Mouse (Mus musculus) heart, embryonic 14.5 days (tissue): ENCODE measurements around the gene 1110008P14Rik. TPM values are rescaled to one million over a fixed set of nuclear protein-coding genes. Genes with fewer than 3 reads are reported as not detected.

Experiments
- ATAC-seq: fragments of 200-750 bp; cut with Nextera tagmentation; 2 replicates; pipeline ENCODE4 v1.8.0; 2017; ENCODE audit warnings: low read depth, moderate TSS enrichment; ENCODE audit not compliant: insufficient number of reproducible peaks, insufficient read depth, low FRiP score
- H3K27ac ChIP-seq, 2 experiments: fragments of 200-500 bp in 1 of 2; fragments of 300-500 bp in 1 of 2; sonication (generic) in 1 of 2; replicated peaks in 1 of 2; 2 replicates each; pipeline ENCODE4 v1.5.1; 2012 to 2014; ENCODE audit warnings: low read depth in 2 of 2, low read length in 2 of 2, control low read depth in 1 of 2, mild to moderate bottlenecking in 1 of 2, mixed read lengths in 1 of 2; ENCODE audit not compliant: control insufficient read depth in 1 of 2, insufficient read depth in 1 of 2
- H3K27me3 ChIP-seq: fragments of 300-500 bp; sonication (generic); 2 replicates; pipeline ENCODE4 v1.6.1; 2014; ENCODE audit warnings: mild to moderate bottlenecking, low read length, control low read depth; ENCODE audit not compliant: control insufficient read depth, insufficient read depth
- H3K36me3 ChIP-seq: fragments of 300-500 bp; sonication (generic); 2 replicates; pipeline ENCODE4 v1.6.1; 2014; ENCODE audit warnings: mild to moderate bottlenecking, control low read depth, low read length, mixed read lengths; ENCODE audit not compliant: control insufficient read depth, insufficient read depth
- H3K4me1 ChIP-seq, 2 experiments: fragments of 200-500 bp in 1 of 2; fragments of 300-500 bp in 1 of 2; sonication (generic) in 1 of 2; 2 replicates each; pipeline ENCODE4 v1.6.1; 2012 to 2014; ENCODE audit warnings: low read length in 2 of 2, control low read depth in 1 of 2, mixed read lengths in 1 of 2; ENCODE audit not compliant: control insufficient read depth in 2 of 2, insufficient read depth in 2 of 2
- H3K4me2 ChIP-seq: fragments of 300-500 bp; sonication (generic); 2 replicates; pipeline ENCODE4 v1.6.1; 2014; ENCODE audit warnings: mild to moderate bottlenecking, low read length
- H3K4me3 ChIP-seq, 2 experiments: fragments of 200-500 bp in 1 of 2; fragments of 300-500 bp in 1 of 2; sonication (generic) in 1 of 2; 2 replicates each; pipeline ENCODE4 v1.5.1; 2012 to 2014; ENCODE audit warnings: low read length in 2 of 2, mild to moderate bottlenecking in 2 of 2, control low read depth in 1 of 2, low read depth in 1 of 2, moderate library complexity in 1 of 2; ENCODE audit not compliant: control insufficient read depth in 1 of 2, insufficient read depth in 1 of 2
- H3K9ac ChIP-seq: fragments of 300-500 bp; sonication (generic); 2 replicates; pipeline ENCODE4 v1.6.1; 2014; ENCODE audit warnings: mild to moderate bottlenecking, low read length
- H3K9me3 ChIP-seq: fragments of 300-500 bp; sonication (generic); 2 replicates; pipeline ENCODE4 v1.6.1; 2016; ENCODE audit warnings: low read length, control low read depth; ENCODE audit not compliant: control insufficient read depth
- WGBS: fragments of 180-500 bp; shearing (Covaris S2); extraction: QIAGEN DNeasy Blood & Tissue Kit; methylation state at CpG from one replicate; pipeline ENCODE4 v1.1.7; 2014; 5-methylcytosine and 5-hydroxymethylcytosine counted together
- polyA plus RNA-seq: library from polyadenylated mRNA; unstranded; fragments of >200 nt; fragmentation: Nextera tagmentation; extraction: Ambion mirVana; gene quantifications from 2 replicates; pipeline ENCODE4 v1.2.1, GENCODE M21; 2014

The 1110008P14Rik gene
- polyA plus RNA-seq, 1 experiment from 2014 or later, result 64.5 TPM

- Histone ChIP-seq H3K9me3 (no peaks in the 10 kb centered on the region), H3K4me2 (no peak overlapping the region), H3K4me3 (no peak overlapping the region), H3K4me1 (no peaks in the 10 kb centered on the region), H3K27ac (no peak overlapping the region), H3K27me3 (peaks cover 14% of the 10 kb centered on the region), H3K9ac (no peak overlapping the region), H3K36me3 (no peaks in the 10 kb centered on the region)
- ATAC-seq, result no peak
- WGBS, result 31% methylated on average over 26 of the region's 26 CpGs
Measured at GRCm38 (mm10) chr2:32339912-32340642, 41.7 kb downstream of the 1110008P14Rik start.

GRCm38 (mm10) chr2:32335888-32336287 lies 45.9 kb downstream of the 1110008P14Rik start:
- Histone ChIP-seq H3K36me3 (no peaks in the 10 kb centered on the region), H3K27ac (no peak overlapping the region), H3K9ac (no peak overlapping the region), H3K27me3 (peaks cover 28% of the 10 kb centered on the region), H3K4me1 (no peaks in the 10 kb centered on the region), H3K9me3 (no peaks in the 10 kb centered on the region), H3K4me3 (no peak overlapping the region), H3K4me2 (no peak overlapping the region)
- no peak for ATAC-seq
- 40% methylated on average over 15 of the region's 15 CpGs for WGBS

GRCm38 (mm10) chr2:32332159-32332558 lies 49.6 kb downstream of the 1110008P14Rik start:
- H3K27ac ChIP-seq, result no peak overlapping the region
- H3K9me3 ChIP-seq, result no peaks in the 10 kb centered on the region
- H3K9ac ChIP-seq, result no peak overlapping the region
- no peak overlapping the region for H3K4me3 ChIP-seq
- WGBS, result 77% methylated on average over 5 of the region's 5 CpGs
- H3K4me2 ChIP-seq, result no peak overlapping the region
- no peaks in the 10 kb centered on the region for H3K36me3 ChIP-seq
- H3K27me3 ChIP-seq, result peaks cover 21% of the 10 kb centered on the region
- peaks cover 2 to 6% of the 10 kb centered on the region in 2 experiments; a peak in 2 of 4 replicates for H3K4me1 ChIP-seq
- no peak for ATAC-seq

GRCm38 (mm10) chr2:32329531-32329930 lies 52.2 kb downstream of the 1110008P14Rik start:
- ATAC-seq, result no peak
- Histone ChIP-seq H3K4me2 (no peak overlapping the region), H3K36me3 (no peaks in the 10 kb centered on the region), H3K4me3 (no peak overlapping the region), H3K9me3 (no peaks in the 10 kb centered on the region), H3K27me3 (peaks cover 9% of the 10 kb centered on the region; the same call in 1 of the 2 replicates), H3K9ac (no peak overlapping the region), H3K4me1 (peaks cover 4 to 6% of the 10 kb centered on the region in 2 experiments; a peak in 2 of 4 replicates), H3K27ac (peak overlapping the region; percentile 44 to 55; a peak in 3 of 4 replicates)
- 41% methylated on average over 6 of the region's 6 CpGs for WGBS

GRCm38 (mm10) chr2:32328911-32329460 lies 52.8 kb downstream of the 1110008P14Rik start:
- Histone ChIP-seq H3K27me3 (peaks cover 3% of the 10 kb centered on the region; the same call in 1 of the 2 replicates), H3K9me3 (no peaks in the 10 kb centered on the region), H3K4me2 (no peak overlapping the region), H3K9ac (no peak overlapping the region), H3K27ac (peak overlapping the region; percentile 44 to 55; a peak in 2 of 4 replicates), H3K4me1 (peaks cover 4 to 6% of the 10 kb centered on the region in 2 experiments; a peak in 2 of 4 replicates), H3K36me3 (no peaks in the 10 kb centered on the region), H3K4me3 (no peak overlapping the region)
- ATAC-seq, result no peak
- whole genome bisulfite sequencing, result 50% methylated on average over 13 of the region's 13 CpGs

GRCm38 (mm10) chr2:32327200-32327599 lies 54.5 kb downstream of the 1110008P14Rik start:
- Histone ChIP-seq H3K9ac (no peak overlapping the region), H3K27ac (no peak overlapping the region), H3K4me3 (no peak overlapping the region), H3K36me3 (no peaks in the 10 kb centered on the region), H3K27me3 (no peaks in the 10 kb centered on the region), H3K4me1 (peaks cover 4 to 6% of the 10 kb centered on the region in 2 experiments; a peak in 2 of 4 replicates), H3K4me2 (no peak overlapping the region), H3K9me3 (no peaks in the 10 kb centered on the region)
- ATAC-seq, result no peak
- WGBS, result 71% methylated on average over 4 of the region's 4 CpGs
